Mouse (Mus musculus): ENCODE data around the gene Bcar1.

- no peak for TF ChIP-seq CTCF (IDR thresholded peaks at IDR 0.05)
- TF ChIP-seq POLR2A (IDR thresholded peaks at IDR 0.05; ENCODE audit: insufficient read depth, low read depth, low read length), result no peak
Measured at GRCm38 (mm10) chr8:111769296-111769695, 25.7 kb upstream of the Bcar1 start.
